Mouse (Mus musculus) liver, embryonic 15.5 days (tissue): ENCODE measurements at regions not wholly inside any gene's neighbourhood (a gene's known extent, or its start where the extent isn't known, plus 50 kb on each side); places are given as distances from the start of the nearest gene placed in this dataset.

Experiments used
- ATAC-seq: fragments of 200-750 bp; cut with Nextera tagmentation; 2 replicates; pipeline ENCODE4 v1.8.0; 2017; ENCODE audit warnings: moderate number of reproducible peaks, mild to moderate bottlenecking, moderate library complexity; ENCODE audit not compliant: insufficient read depth
- H3K27ac ChIP-seq: fragments of 300-500 bp; sonication (generic); replicated peaks from 2 replicates; pipeline ENCODE4 v1.5.1; 2015; ENCODE audit warnings: mild to moderate bottlenecking, inconsistent platforms
- H3K27me3 ChIP-seq: fragments of 300-500 bp; sonication (generic); 2 replicates; pipeline ENCODE4 v1.6.1; 2015; ENCODE audit warnings: mild to moderate bottlenecking, inconsistent platforms
- H3K36me3 ChIP-seq: fragments of 300-500 bp; sonication (generic); replicated peaks from 2 replicates; pipeline ENCODE4 v1.6.1; 2015; ENCODE audit warnings: moderate library complexity, mild to moderate bottlenecking, inconsistent platforms
- H3K4me1 ChIP-seq: fragments of 300-500 bp; sonication (generic); replicated peaks from 2 replicates; pipeline ENCODE4 v1.6.1; 2015; ENCODE audit warnings: inconsistent platforms
- H3K4me2 ChIP-seq: fragments of 300-500 bp; sonication (generic); 2 replicates; pipeline ENCODE4 v1.6.1; 2015; ENCODE audit warnings: moderate library complexity, mild to moderate bottlenecking, inconsistent platforms
- H3K4me3 ChIP-seq: fragments of 300-500 bp; sonication (generic); replicated peaks from 2 replicates; pipeline ENCODE4 v1.5.1; 2015; ENCODE audit warnings: mild to moderate bottlenecking, inconsistent platforms
- H3K9ac ChIP-seq: fragments of 300-500 bp; sonication (generic); 2 replicates; pipeline ENCODE4 v1.6.1; 2015; ENCODE audit warnings: moderate library complexity, mild to moderate bottlenecking, inconsistent platforms
- H3K9me3 ChIP-seq: fragments of 300-500 bp; sonication (generic); replicated peaks from 2 replicates; pipeline ENCODE4 v1.6.1; 2016; ENCODE audit warnings: inconsistent platforms
- WGBS: fragments of 180-500 bp; shearing (Covaris S2); methylation state at CpG from one replicate; pipeline ENCODE4 v1.1.7; 2015; ENCODE audit warnings: mixed read lengths; ENCODE audit not compliant: insufficient replicate concordance; 5-methylcytosine and 5-hydroxymethylcytosine counted together

DNA sequence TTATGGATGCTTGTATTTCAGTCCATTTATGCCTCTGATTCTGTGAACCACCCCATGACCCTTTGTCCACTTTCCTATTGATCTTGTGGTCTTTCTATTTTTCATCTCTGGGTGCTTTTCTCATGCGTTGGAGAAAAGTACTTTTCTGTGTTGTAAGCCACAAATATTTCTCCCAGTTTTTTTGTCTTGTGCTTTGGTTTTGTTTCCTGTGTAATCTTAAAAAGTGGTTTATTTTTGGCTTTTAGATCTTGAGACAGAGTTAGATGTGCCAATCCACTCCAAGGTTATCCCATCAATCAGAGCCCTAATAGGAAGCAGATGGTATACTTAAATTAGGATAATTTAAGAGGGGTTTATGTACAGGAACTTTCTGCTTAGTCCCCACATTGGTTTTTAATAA is 50.0 kb upstream of the Slc22a23 start:
- Histone ChIP-seq H3K36me3 (no peaks in the 10 kb centered on the region), H3K9ac (no peak overlapping the region), H3K4me2 (no peak overlapping the region), H3K4me3 (no peak overlapping the region), H3K27ac (no peak overlapping the region), H3K27me3 (no peaks in the 10 kb centered on the region), H3K9me3 (no peaks in the 10 kb centered on the region), H3K4me1 (peaks cover 20% of the 10 kb centered on the region)
- 34% methylated on average over 1 of the region's 1 CpGs for WGBS
- ATAC-seq: no peak
